Mouse (Mus musculus) liver, postnatal 0 days (tissue): ENCODE data around the gene Map9.

Experiments
- CTCF ChIP-seq: sonication (generic); IDR thresholded peaks from 2 replicates; pipeline ENCODE4 v1.5.1; 2016; ENCODE audit warnings: antibody characterized with exemption, low read depth
- EP300 ChIP-seq: IDR thresholded peaks from 2 replicates; pipeline ENCODE4 v1.6.1; 2016; ENCODE audit warnings: antibody characterized with exemption, low read depth, mild to moderate bottlenecking

DNA sequence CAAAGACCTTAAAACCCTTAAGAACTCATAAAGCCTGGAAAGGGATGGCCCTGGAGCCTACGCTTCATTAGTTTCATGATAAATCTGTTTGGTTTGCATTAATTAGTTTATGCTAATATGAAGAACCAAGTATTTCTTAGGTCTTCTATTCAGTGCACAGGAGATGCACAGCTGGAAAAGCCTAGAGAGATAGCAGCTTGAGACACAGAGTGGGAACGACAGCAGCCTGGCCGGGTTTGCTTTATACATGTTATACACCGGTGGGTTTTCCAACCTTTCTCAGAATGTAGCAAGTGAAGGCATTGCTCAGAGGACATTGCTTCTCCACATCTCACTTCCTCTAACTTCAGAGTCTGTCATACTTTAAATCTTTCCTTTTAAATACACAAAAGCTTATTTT, 25.3 kb upstream of the Map9 start:
- no peak for TF ChIP-seq CTCF
- no peak for TF ChIP-seq EP300
